Mouse (Mus musculus): ENCODE measurements around the gene Zfp217. TPM values are rescaled to one million over a fixed set of nuclear protein-coding genes. Genes with fewer than 3 reads are reported as not detected.
A peak's percentile ranks its signal among the peaks of the same experiment; 100 is the strongest.

Gene Zfp217
- polyA plus RNA-seq, 2 experiments = 2.3 to 4.8 TPM

DNA sequence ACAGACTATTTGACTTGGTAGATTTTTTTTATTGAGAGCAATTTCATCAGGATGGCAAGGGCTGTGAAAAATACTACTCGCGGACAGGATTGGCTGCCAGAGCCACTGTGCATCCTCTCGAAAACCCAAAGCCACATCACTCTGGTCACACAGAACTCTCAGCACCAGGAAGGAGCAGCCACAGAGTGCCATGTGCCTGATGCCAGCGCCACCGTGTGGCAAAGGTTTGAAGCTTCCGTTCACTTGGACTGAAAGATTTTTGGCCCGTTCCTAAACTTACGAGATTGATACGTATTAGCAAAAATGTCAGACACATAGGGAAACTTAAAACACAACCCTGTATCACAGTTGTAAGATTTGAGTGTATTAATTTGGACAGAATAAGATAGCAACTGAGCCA is 44.1 kb downstream of the Zfp217 start:
- H3K4me2 ChIP-seq (ENCODE audit: low read depth) = no peak overlapping the region
- ATAC-seq (ENCODE audit: insufficient read depth) (no peak), DNase-seq (ENCODE audit: low read depth in 3 of 3, low spot score in 3 of 3) (peak in 1 of 3 experiments; percentile 15)
- H3K4me1 ChIP-seq (replicated peaks; ENCODE audit: control insufficient read depth in 2 of 2, insufficient read depth in 2 of 2, low read length in 1 of 2) = no peaks in the 10 kb centered on the region
- peaks cover 4% of the 10 kb centered on the region for H3K36me3 ChIP-seq (replicated peaks; ENCODE audit: control insufficient read depth, insufficient read depth, low read depth)
- H3K27ac ChIP-seq = no peak overlapping the region
- no peak overlapping the region for H3K9ac ChIP-seq (replicated peaks)
- no peaks in the 10 kb centered on the region for H3K9me3 ChIP-seq (ENCODE audit: control insufficient read depth, low read length)
- TF ChIP-seq CTCF (IDR thresholded peaks at IDR 0.05; ENCODE audit: low read depth) (peak; percentile 92), EP300 (IDR thresholded peaks at IDR 0.05; ENCODE audit: low read depth) (no peak)
- 33% methylated on average over 9 of the region's 9 CpGs for WGBS (ENCODE audit: insufficient replicate concordance)
- H3K4me3 ChIP-seq (ENCODE audit: insufficient read depth in 1 of 2, low read depth in 2 of 2, low read length in 2 of 2) = no peak overlapping the region
- H3K27me3 ChIP-seq (ENCODE audit: control insufficient read depth, insufficient read depth, low read length) = no peaks in the 10 kb centered on the region

DNA sequence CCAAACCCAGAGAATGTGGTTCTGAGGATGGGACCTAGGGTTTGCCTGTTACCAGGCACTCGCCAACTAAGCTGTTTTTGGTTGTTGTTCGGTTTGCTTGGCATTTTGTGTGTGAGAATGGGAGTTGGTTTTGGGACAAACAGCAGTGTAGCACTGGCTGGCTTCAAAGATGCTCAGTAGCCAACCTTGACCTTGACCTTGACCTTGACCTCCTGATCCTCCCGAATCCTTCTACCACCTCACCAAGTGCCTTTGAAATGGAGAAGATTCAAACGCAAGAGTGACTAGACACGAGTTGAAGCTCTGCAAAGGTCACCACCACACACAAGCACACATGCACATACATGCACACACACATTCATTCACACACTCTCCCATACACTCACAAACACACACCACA is 44.6 kb downstream of the Zfp217 start:
- no peak overlapping the region for H3K27ac ChIP-seq
- H3K9ac ChIP-seq (replicated peaks) = no peak overlapping the region
- H3K9me3 ChIP-seq (ENCODE audit: control insufficient read depth, low read length) = no peaks in the 10 kb centered on the region
- H3K4me1 ChIP-seq (replicated peaks; ENCODE audit: control insufficient read depth in 2 of 2, insufficient read depth in 2 of 2, low read length in 1 of 2) = no peaks in the 10 kb centered on the region
- H3K36me3 ChIP-seq (replicated peaks; ENCODE audit: control insufficient read depth, insufficient read depth, low read depth) = peaks cover 4% of the 10 kb centered on the region; the same call in 1 of the 2 replicates
- no peak overlapping the region for H3K4me3 ChIP-seq (ENCODE audit: insufficient read depth in 1 of 2, low read depth in 2 of 2, low read length in 2 of 2)
- no peak for DNase-seq (ENCODE audit: low read depth in 3 of 3, low spot score in 3 of 3)
- TF ChIP-seq EP300 (IDR thresholded peaks at IDR 0.05; ENCODE audit: low read depth) (no peak), CTCF (IDR thresholded peaks at IDR 0.05; ENCODE audit: low read depth) (no peak)
- no peak overlapping the region for H3K4me2 ChIP-seq (ENCODE audit: low read depth)
- no peak for ATAC-seq (ENCODE audit: insufficient read depth)
- H3K27me3 ChIP-seq (ENCODE audit: control insufficient read depth, insufficient read depth, low read length) = no peaks in the 10 kb centered on the region
- WGBS (ENCODE audit: insufficient replicate concordance) = 65% methylated on average over 5 of the region's 5 CpGs

DNA sequence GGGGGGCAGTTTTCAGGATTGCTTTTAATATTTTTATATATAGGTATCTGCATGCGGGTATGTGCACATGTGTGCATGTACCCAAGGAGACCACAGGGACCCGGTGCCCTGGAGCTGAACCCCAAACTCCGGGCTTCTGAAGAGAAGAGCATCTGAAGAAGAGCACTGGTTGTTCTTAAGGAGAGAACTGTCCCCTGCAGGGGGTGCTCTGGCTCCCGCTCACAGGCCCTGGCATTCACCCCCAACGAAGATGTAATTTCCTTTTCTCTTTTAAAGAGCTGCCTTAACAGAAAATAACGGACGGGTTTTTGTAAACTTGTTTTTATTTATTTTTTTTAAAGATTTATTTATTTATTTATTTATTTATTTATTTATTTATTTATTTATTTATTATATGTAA is 46.0 kb downstream of the Zfp217 start:
- Histone ChIP-seq H3K9ac (replicated peaks) (no peak overlapping the region), H3K4me2 (ENCODE audit: low read depth) (no peak overlapping the region), H3K9me3 (ENCODE audit: control insufficient read depth, low read length) (no peaks in the 10 kb centered on the region), H3K27me3 (ENCODE audit: control insufficient read depth, insufficient read depth, low read length) (no peaks in the 10 kb centered on the region), H3K27ac (no peak overlapping the region), H3K4me3 (ENCODE audit: insufficient read depth in 1 of 2, low read depth in 2 of 2, low read length in 2 of 2) (no peak overlapping the region), H3K4me1 (replicated peaks; ENCODE audit: control insufficient read depth in 2 of 2, insufficient read depth in 2 of 2, low read length in 1 of 2) (no peaks in the 10 kb centered on the region), H3K36me3 (replicated peaks; ENCODE audit: control insufficient read depth, insufficient read depth, low read depth) (peaks cover 2% of the 10 kb centered on the region; the same call in 1 of the 2 replicates)
- DNase-seq (ENCODE audit: low read depth in 3 of 3, low spot score in 3 of 3) (no peak), ATAC-seq (ENCODE audit: insufficient read depth) (no peak)
- WGBS (ENCODE audit: insufficient replicate concordance) = 59% methylated on average over 7 of the region's 7 CpGs
- TF ChIP-seq CTCF (IDR thresholded peaks at IDR 0.05; ENCODE audit: low read depth) (no peak), EP300 (IDR thresholded peaks at IDR 0.05; ENCODE audit: low read depth) (no peak)

DNA sequence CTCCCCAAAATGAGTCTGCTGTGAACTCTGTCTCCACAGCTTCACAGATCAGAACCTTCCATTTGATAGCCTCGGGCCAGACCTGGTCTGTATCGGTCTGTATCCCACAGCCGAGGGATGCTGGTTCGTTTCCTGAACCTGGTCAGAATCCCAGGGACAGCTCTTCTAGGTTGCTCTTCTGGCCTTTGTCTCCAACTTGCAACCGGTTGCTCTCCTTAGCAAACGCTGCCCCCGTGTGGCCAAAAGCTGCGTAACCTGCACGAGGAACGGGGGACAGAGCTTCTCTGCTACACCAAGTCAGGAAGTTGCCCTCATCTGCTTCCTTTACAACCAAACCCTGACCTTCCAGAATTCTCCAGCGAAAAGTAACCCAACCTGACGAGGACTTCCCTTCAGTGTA is 46.8 kb downstream of the Zfp217 start:
- no peaks in the 10 kb centered on the region for H3K36me3 ChIP-seq (replicated peaks; ENCODE audit: control insufficient read depth, insufficient read depth, low read depth)
- TF ChIP-seq EP300 (IDR thresholded peaks at IDR 0.05; ENCODE audit: low read depth) (no peak), CTCF (IDR thresholded peaks at IDR 0.05; ENCODE audit: low read depth) (peak; percentile 99)
- no peak overlapping the region for H3K9ac ChIP-seq (replicated peaks)
- no peak overlapping the region for H3K4me2 ChIP-seq (ENCODE audit: low read depth)
- ATAC-seq (ENCODE audit: insufficient read depth) (0 out of 2 replicates have a peak, but pooled peaks have one; percentile 14), DNase-seq (ENCODE audit: low read depth in 3 of 3, low spot score in 3 of 3) (peak; percentile 58 to 66 (median 65))
- H3K4me3 ChIP-seq (ENCODE audit: insufficient read depth in 1 of 2, low read depth in 2 of 2, low read length in 2 of 2) = no peak overlapping the region
- no peaks in the 10 kb centered on the region for H3K27me3 ChIP-seq (ENCODE audit: control insufficient read depth, insufficient read depth, low read length)
- H3K9me3 ChIP-seq (ENCODE audit: control insufficient read depth, low read length) = no peaks in the 10 kb centered on the region
- WGBS (ENCODE audit: insufficient replicate concordance) = 2% methylated on average over 12 of the region's 12 CpGs
- no peak overlapping the region for H3K27ac ChIP-seq
- H3K4me1 ChIP-seq (replicated peaks; ENCODE audit: control insufficient read depth in 2 of 2, insufficient read depth in 2 of 2, low read length in 1 of 2) = no peaks in the 10 kb centered on the region

DNA sequence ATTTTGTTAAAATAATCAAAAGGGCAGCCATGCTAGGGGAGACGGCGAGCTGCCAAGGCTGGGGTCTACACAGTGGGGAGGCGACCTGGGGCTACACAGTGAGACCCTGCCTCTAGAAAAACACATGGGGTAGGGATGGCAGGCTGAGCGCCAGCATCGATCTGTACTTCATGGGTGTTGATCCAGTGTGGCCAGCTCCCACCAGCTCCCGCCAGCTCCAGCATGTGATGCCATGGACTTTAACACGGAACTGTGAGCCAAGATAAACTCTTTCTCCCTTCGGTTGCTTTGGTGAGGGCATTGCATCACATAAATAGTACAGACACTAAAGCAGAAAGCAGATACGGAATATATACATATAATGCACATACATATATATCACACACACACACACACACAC is 53.0 kb downstream of the Zfp217 start:
- no peaks in the 10 kb centered on the region for H3K9me3 ChIP-seq (ENCODE audit: control insufficient read depth, low read length)
- DNase-seq (ENCODE audit: low read depth in 3 of 3, low spot score in 3 of 3) = no peak
- H3K4me3 ChIP-seq (ENCODE audit: insufficient read depth in 1 of 2, low read depth in 2 of 2, low read length in 2 of 2) = no peak overlapping the region
- H3K36me3 ChIP-seq (replicated peaks; ENCODE audit: control insufficient read depth, insufficient read depth, low read depth) = no peaks in the 10 kb centered on the region
- H3K27ac ChIP-seq = no peak overlapping the region
- no peak overlapping the region for H3K9ac ChIP-seq (replicated peaks)
- ATAC-seq (ENCODE audit: insufficient read depth) = no peak
- TF ChIP-seq EP300 (IDR thresholded peaks at IDR 0.05; ENCODE audit: low read depth) (no peak), CTCF (IDR thresholded peaks at IDR 0.05; ENCODE audit: low read depth) (no peak)
- WGBS (ENCODE audit: insufficient replicate concordance) = 74% methylated on average over 9 of the region's 9 CpGs
- no peak overlapping the region for H3K4me2 ChIP-seq (ENCODE audit: low read depth)
- no peaks in the 10 kb centered on the region for H3K27me3 ChIP-seq (ENCODE audit: control insufficient read depth, insufficient read depth, low read length)
- H3K4me1 ChIP-seq (replicated peaks; ENCODE audit: control insufficient read depth in 2 of 2, insufficient read depth in 2 of 2, low read length in 1 of 2) = no peaks in the 10 kb centered on the region; a peak in 1 of 4 replicates
